Mouse (Mus musculus) lung, adult 10 weeks (tissue): ENCODE results near the gene Olfr194. TPM values are rescaled to one million over a fixed set of nuclear protein-coding genes. Genes with fewer than 3 reads are reported as not detected.

Experiments
- polyA plus RNA-seq: library from polyadenylated mRNA; stranded (reverse); fragments of 350-450 nt; fragmentation: Illumina TruSeq; extraction: RNeasy Lipid Tissue Mini Kit (QIAGEN cat#74804); gene quantifications from one replicate; pipeline ENCODE4 v1.2.3, GENCODE M21; 2014; ENCODE audit warnings: low read depth, low replicate concordance; ENCODE audit not compliant: insufficient read depth

Gene Olfr194
- polyA plus RNA-seq = not detected

GRCm38 (mm10) chr16:59120969-59121368, at the start of gene Olfr194:
Gene Olfr194, minus strand, starts transcription at chr16:59121069.

GRCm38 (mm10) chr16:59170354-59170753, 49.5 kb upstream of the Olfr194 start, which contains the start of gene Olfr196:
Gene Olfr196, minus strand, starts transcription at chr16:59170454.

GRCm38 (mm10) chr16:59146746-59147145, 25.9 kb upstream of the Olfr194 start, which contains the start of gene Olfr195:
Gene Olfr195, plus strand, starts transcription at chr16:59147046.

DNA sequence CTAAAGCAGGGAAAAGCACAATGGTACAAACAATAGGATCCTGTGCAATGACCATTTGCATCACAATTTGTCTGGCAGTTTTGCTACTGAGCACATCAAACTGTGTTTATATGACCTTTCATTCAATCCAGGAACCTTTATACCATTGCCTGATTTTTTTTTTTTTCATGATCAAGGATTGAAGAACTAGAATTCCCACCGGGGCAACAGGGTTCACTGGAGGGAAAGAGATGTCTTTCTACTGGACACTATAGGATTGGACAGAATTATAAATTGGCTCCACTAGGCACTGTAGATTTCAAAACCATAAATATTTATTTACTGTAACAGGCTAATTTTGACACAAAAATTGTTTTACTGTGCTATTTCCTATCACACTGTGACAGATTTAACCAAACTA, 9.1 kb downstream of the Olfr194 start, which contains the start of gene Olfr193:
Gene Olfr193, minus strand, starts transcription at position 101 of the 400 bp plus-strand sequence.

DNA sequence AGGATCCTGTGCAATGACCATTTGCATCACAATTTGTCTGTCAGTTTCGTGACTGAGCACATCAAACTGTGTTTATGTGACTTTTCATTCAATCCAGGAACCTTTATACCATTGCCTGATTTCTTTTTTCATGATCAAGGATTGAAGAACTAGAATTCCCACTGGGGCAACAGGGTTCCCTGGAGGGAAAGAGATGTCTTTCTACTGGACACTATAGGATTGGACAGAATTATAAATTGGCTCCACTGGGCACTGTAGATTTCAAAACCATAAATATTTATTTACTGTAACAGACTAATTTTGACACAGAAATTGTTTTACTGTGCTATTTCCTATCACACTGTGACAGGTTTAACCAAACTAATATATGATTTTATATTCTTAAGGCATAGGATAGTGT, 31.1 kb downstream of the Olfr194 start, which contains the start of gene Olfr191:
Gene Olfr191, minus strand, starts transcription at position 101 of the 400 bp plus-strand sequence.

DNA sequence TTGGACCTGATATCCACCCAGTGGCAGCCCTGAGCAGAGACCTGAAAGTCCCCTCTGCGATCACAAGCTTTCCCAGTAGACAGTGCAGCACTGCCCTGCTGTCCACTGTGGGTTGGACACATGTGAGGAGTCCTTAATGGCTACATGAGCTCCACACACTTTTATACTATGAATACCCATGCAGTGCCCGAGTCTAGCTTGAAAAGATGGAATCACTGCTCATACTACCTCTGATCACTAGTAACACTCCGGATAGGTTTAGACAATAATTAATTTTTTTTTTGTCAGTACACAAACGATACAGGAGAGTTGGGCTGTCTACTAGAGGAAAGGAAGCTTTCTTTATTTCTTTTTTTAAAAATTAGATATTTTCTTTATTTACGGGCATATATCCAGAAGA, 43.0 kb downstream of the Olfr194 start, which contains the start of gene Olfr190:
Gene Olfr190, minus strand, starts transcription at position 101 of the 400 bp plus-strand sequence.

Other genes starting within 250 kb of the Olfr194 start
- not detected for gene Olfr177, start 246.3 kb downstream of the Olfr194 start, polyA plus RNA-seq
- gene Olfr178, start 229.0 kb downstream of the Olfr194 start, polyA plus RNA-seq = not detected
- not detected for gene Olfr181, start 192.3 kb downstream of the Olfr194 start, polyA plus RNA-seq
- not detected for gene Olfr180, start 191.7 kb downstream of the Olfr194 start, polyA plus RNA-seq
- not detected for gene Olfr183, start 125.7 kb downstream of the Olfr194 start, polyA plus RNA-seq
- gene Olfr186, start 90.8 kb downstream of the Olfr194 start, polyA plus RNA-seq = not detected
- not detected for gene Olfr187, start 81.3 kb downstream of the Olfr194 start, polyA plus RNA-seq
- gene Olfr190, start 43.1 kb downstream of the Olfr194 start, polyA plus RNA-seq = not detected
- gene Olfr191, start 31.2 kb downstream of the Olfr194 start, polyA plus RNA-seq = not detected
- not detected for gene Olfr193, start 9.2 kb downstream of the Olfr194 start, polyA plus RNA-seq
- not detected for gene Olfr195, start 26.0 kb upstream of the Olfr194 start, polyA plus RNA-seq
- not detected for gene Olfr196, start 49.4 kb upstream of the Olfr194 start, polyA plus RNA-seq
- not detected for gene Olfr198, start 82.5 kb upstream of the Olfr194 start, polyA plus RNA-seq
- not detected for gene Olfr199, start 98.7 kb upstream of the Olfr194 start, polyA plus RNA-seq
- gene Olfr201, start 151.6 kb upstream of the Olfr194 start, polyA plus RNA-seq = not detected
- gene Olfr202, start 165.7 kb upstream of the Olfr194 start, polyA plus RNA-seq = not detected
- gene Olfr203, start 177.8 kb upstream of the Olfr194 start, polyA plus RNA-seq = not detected
- gene Olfr204, start 197.2 kb upstream of the Olfr194 start, polyA plus RNA-seq = not detected
- gene Olfr205, start 210.1 kb upstream of the Olfr194 start, polyA plus RNA-seq = not detected
- not detected for gene Olfr206, start 228.2 kb upstream of the Olfr194 start, polyA plus RNA-seq
- not detected for gene Olfr209, start 242.9 kb upstream of the Olfr194 start, polyA plus RNA-seq